Comparison of ENCODE assay signal across 13 mouse cellular contexts in genomic region chr2:167173051-167173875, GRCm38 (mm10). TPM values are rescaled to one million over a fixed set of nuclear protein-coding genes. Genes with fewer than 3 reads are reported as not detected.
A peak's percentile ranks its signal among the peaks of the same experiment; 100 is the strongest.
DNase-seq lines count a peak whose midpoint lies in the region; TF ChIP-seq lines count a peak whose summit lies in the region.
"Had no signal": no experiment of that assay in that cellular context is flagged by ENCODE, and none has a peak within 500 bp of the region (broad histone marks: within the 10 kb centered on the region; RNA-seq: fewer than 3 reads in every experiment).

No protein-coding gene starts in this region.

- 50% methylated on average over 5 of the region's 5 CpGs for WGBS in heart, adult 2 months

- DNase-seq in gastrocnemius, postnatal 10 days: peak; percentile 41
- no peak for DNase-seq in gastrocnemius, adult 8-10 months (ENCODE audit: low spot score in 2 of 2)
- DNase-seq in heart, adult 2 months: peak; percentile 58 to 78
- peak; percentile 14 to 36 for DNase-seq in kidney, adult 8-10 months
- DNase-seq in lung, postnatal 25 days (ENCODE audit: low spot score): peak; percentile 65
- no peak for DNase-seq in right cerebral cortex, postnatal 4 days
- no peak for DNase-seq in left cerebral cortex, adult 8-10 months (ENCODE audit: low spot score in 2 of 2)
- DNase-seq in cerebellum, postnatal 36 days: no peak
- DNase-seq: cerebellum, adult 11-12 months; layer of hippocampus, postnatal 36 days; liver, postnatal 0 days had no signal

- peaks cover 30% of the 10 kb centered on the region for H3K4me1 ChIP-seq in heart, adult 2 months (ENCODE audit: control insufficient read depth, insufficient read depth, low read length)
- H3K4me1 ChIP-seq: embryonic facial prominence, embryonic 12.5 days had no signal

- H3K27ac ChIP-seq in heart, adult 2 months: peak overlapping the region; percentile 26
- H3K27ac ChIP-seq: embryonic facial prominence, embryonic 12.5 days had no signal

- TF ChIP-seq CTCF in heart, adult 2 months (IDR thresholded peaks at IDR 0.05): no peak

- H3K79me2 ChIP-seq in heart, adult 2 months (replicated peaks; ENCODE audit: control insufficient read depth, insufficient read depth, low read length): no peaks in the 10 kb centered on the region; the same call in 1 of the 2 replicates

- TF ChIP-seq EP300 in heart, adult 2 months (IDR thresholded peaks at IDR 0.05; ENCODE audit: insufficient read depth, low read depth, low read length): peak; percentile 72; the same call in 1 of the 2 replicates

- H3K9ac ChIP-seq in heart, adult 2 months (ENCODE audit: low read depth, low read length): no peak overlapping the region
- H3K9ac ChIP-seq: embryonic facial prominence, embryonic 12.5 days; liver, postnatal 0 days had no signal

- intact Hi-C loops in heart, adult 2 months (cut with DNase I): no loop called here

- H3K36me3 ChIP-seq in heart, adult 2 months (ENCODE audit: control insufficient read depth, insufficient read depth, low read length): no peaks in the 10 kb centered on the region
- H3K36me3 ChIP-seq: embryonic facial prominence, embryonic 12.5 days had no signal

- H3K4me3 ChIP-seq in heart, adult 2 months: no peak overlapping the region
- H3K4me3 ChIP-seq: embryonic facial prominence, embryonic 12.5 days had no signal

- 0 out of 2 replicates have a peak, but pooled peaks have one; percentile 14 for TF ChIP-seq POLR2A in heart, adult 2 months (IDR thresholded peaks at IDR 0.05; ENCODE audit: insufficient read depth, low read depth, low read length)

- no peaks in the 10 kb centered on the region for H3K27me3 ChIP-seq in heart, adult 2 months (ENCODE audit: control insufficient read depth, insufficient read depth, low read length)

RNA-seq across cellular contexts. Expression of gene Kcnb1, which starts 16.7 kb away (rescaled TPM):
- 10 to 100 TPM; 35.0 to 35.2 TPM for total RNA-seq in gastrocnemius, postnatal 10 days (2021)
- total RNA-seq in gastrocnemius, adult 8-10 months (2022): 10 to 100 TPM; 15.8 to 28.1 (median 25.7) TPM
- 10 to 100 TPM; 32.8 to 38.8 TPM for total RNA-seq in heart, adult 2 months (2021)
- 17.2 and 19.2 TPM in 2 replicates for polyA plus RNA-seq in heart, adult 2 months (2012; rRNA removed)
- 100 to 1,000 TPM; 158 to 198 (median 179) TPM for total RNA-seq in left cerebral cortex, adult 8-10 months (2022)
- polyA plus RNA-seq: C2C12 had no signal

Comparison
In these comparisons a context has a peak if more than half of its experiments do, and no peak if none do; other contexts are left out.
1. DNase-seq: peak in gastrocnemius, postnatal 10 days (single experiment), heart, adult 2 months (2 of 2), kidney, adult 8-10 months (2 of 2) and lung, postnatal 25 days (single experiment); none in gastrocnemius, adult 8-10 months (0 of 2), right cerebral cortex, postnatal 4 days (single experiment), left cerebral cortex, adult 8-10 months (0 of 2) and cerebellum, postnatal 36 days (0 of 2).